Mouse (Mus musculus): ENCODE data around the gene Rrp1. TPM values are rescaled to one million over a fixed set of nuclear protein-coding genes. Genes with fewer than 3 reads are reported as not detected.

Rrp1 gene
- polyA plus RNA-seq (2021; fragmentation: Nextera tagmentation) = 282 and 306 TPM in 2 replicates
- long read RNA-seq, experiment 1, partial matches to known transcripts = 23 of 82 reads
- long read RNA-seq, experiment 1, other reads (novel, unspliced or antisense) = 58 of 82 reads
- long read RNA-seq, experiment 2, partial matches to known transcripts = 7 of 150 reads
- long read RNA-seq, experiment 2, other reads (novel, unspliced or antisense) = 142 of 150 reads

DNA sequence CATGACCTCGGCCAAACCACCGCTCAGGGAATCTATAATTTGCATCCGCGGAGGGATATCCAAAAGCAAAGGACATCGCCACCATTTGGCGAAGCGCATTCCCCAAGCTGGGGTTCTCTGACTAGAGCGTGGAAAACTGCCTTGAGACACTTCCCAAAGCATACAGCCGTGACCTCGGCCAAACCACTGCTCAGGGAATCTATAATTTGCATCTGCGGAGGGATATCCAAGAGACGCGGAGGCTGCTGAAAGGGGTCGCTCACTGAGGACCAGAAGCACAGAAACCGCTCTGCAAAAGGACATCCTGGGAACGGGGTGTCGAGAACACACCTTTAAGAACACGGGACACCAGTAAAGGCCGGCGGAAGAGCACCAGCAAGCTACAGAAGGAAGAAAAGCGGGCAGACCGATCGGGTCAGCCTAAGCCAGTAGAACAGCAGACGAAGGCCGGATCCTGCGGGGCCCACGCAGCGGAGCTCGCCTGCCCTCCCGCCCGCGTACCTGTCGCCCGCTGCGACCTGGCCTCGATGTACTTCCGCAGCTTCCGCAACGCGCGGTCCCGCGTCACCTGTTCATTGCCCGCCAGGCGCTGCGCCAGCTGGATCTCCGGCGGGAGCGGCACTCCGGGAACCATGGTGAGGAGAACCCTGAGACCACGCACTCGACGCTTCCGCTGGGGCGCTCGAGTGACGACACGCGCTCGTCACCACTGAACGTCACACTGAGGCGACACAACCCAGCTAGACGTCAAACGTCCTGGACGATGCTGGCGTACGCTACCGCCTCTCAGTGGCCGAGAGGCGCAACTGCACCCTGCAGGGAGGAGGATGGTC is at the start of gene Rrp1:
Rrp1 (minus strand) TSS at position 725 of the 833 bp plus-strand sequence.

DNA sequence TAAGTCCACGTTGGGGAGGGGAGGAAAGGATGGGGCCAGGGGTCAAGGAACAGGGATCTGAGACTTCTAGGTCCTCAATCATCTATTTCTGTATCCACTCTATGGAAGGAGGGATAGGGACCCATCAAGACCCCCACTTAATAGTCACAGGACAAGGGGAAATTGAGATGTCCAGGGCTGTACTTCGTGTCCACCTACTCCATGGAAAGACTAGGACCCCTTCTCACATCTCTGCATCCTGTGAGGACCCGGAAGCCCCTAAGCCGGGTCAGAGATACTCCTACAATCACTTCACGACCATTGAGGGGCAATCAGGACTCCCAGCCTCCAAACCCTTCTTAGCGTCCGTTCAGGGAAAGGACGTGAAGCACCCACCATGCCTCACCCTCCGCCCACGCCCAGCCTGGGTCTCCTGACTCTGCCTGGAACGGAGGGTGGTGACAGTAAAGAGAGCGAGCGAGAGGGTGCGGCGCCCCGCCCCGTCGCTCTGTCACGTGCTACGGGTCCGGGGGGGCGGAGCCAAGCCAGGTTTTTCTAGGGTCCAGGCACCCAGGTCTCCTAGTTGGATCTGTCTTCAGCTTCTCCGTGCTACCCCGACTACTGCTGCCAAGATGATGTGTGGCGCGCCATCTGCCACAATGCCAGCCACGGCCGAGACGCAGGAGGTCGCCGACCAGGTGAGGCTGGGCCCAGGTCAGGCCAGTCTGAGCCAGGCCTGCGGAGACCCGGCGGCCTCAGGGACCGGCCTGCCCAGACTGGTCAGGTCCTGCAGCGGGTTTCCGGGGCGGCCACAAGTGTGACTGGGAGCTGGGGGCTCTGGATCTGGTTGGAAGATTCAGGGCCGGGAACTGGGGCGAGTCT is 12.6 kb upstream of the Rrp1 start, which contains the start of gene Cstb:
Cstb (plus strand) TSS at position 489 of the 861 bp plus-strand sequence.

DNA sequence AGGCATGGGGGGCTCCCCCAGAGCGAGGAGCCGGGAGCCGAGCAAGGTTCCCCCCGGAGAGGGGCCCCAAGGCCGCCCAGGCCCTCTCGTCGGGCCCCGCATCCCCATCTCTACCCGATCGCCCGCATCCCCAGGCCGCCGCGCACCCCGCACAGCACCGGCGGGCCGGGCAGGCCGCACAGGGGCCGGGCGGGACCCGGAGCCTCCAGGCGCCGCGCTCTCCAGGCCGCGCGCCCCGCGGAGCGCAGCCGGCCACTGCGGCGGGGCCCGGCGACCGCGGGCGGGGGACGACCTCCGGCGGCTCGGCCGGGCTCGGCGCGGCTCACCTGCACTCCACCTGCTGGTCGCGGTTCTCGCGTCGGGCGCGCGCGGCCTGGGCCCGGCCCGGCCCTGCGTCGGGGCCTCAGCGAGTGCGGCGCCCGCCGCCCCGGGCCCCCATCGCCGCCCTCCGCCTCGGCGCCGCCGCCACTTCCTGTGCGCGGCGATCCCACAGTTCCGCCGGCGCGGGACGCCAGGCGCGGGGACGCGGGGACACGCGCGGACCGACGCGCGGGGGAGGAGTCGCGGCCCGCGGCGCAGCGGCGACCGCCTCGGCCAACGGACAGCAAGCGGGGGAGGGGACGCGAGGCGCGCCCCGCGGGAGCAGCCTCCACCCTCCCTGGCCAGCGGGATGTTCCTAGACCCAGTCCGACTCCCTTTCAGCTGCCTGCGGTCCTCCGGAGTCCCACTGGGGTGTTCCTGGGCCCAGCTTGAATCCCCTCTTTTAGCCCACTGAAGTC is 60.8 kb downstream of the Rrp1 start, which contains the start of gene Agpat3:
Agpat3 (minus strand) TSS at position 603 of the 779 bp plus-strand sequence.

Small RNAs within 50 kb of the gene (microRNA-seq; reads per million reads assigned to microRNA genes)
- gene Mir6410 (not detected), gene Mir6907 (6.9 reads per million, percentile 25 among the genes with 10 or more reads in this experiment), gene Mir6908 (1.3 reads per million)

Other genes starting within 250 kb of the Rrp1 start
- 78.6 and 86.8 TPM in 2 replicates for gene D10Jhu81e, start 243.3 kb downstream of the Rrp1 start, polyA plus RNA-seq (2021; fragmentation: Nextera tagmentation)
- 9.8 and 10.9 TPM in 2 replicates for gene Pwp2, start 227.9 kb downstream of the Rrp1 start, polyA plus RNA-seq (2021; fragmentation: Nextera tagmentation)
- gene Trappc10, start 168.4 kb downstream of the Rrp1 start, polyA plus RNA-seq (2021; fragmentation: Nextera tagmentation) = 4.3 and 4.9 TPM in 2 replicates
- 25.0 and 27.3 TPM in 2 replicates for gene Agpat3, start 60.6 kb downstream of the Rrp1 start, polyA plus RNA-seq (2021; fragmentation: Nextera tagmentation)
- gene Cstb, start 12.6 kb upstream of the Rrp1 start, polyA plus RNA-seq (2021; fragmentation: Nextera tagmentation) = 117 and 142 TPM in 2 replicates
- 39.2 and 41.0 TPM in 2 replicates for gene Pdxk, start 51.9 kb upstream of the Rrp1 start, polyA plus RNA-seq (2021; fragmentation: Nextera tagmentation)
- gene Olfr1358, start 104.4 kb upstream of the Rrp1 start, polyA plus RNA-seq (2021; fragmentation: Nextera tagmentation) = not detected in 2 replicates
- 31.7 and 43.2 TPM in 2 replicates for gene Ilvbl, start 161.3 kb upstream of the Rrp1 start, polyA plus RNA-seq (2021; fragmentation: Nextera tagmentation)
- 2.5 and 3.2 TPM in 2 replicates for gene Syde1, start 178.9 kb upstream of the Rrp1 start, polyA plus RNA-seq (2021; fragmentation: Nextera tagmentation)
- not detected in 2 replicates for gene Olfr1357, start 205.0 kb upstream of the Rrp1 start, polyA plus RNA-seq (2021; fragmentation: Nextera tagmentation)